Mouse (Mus musculus): ENCODE results near the gene Stat6.

DNA sequence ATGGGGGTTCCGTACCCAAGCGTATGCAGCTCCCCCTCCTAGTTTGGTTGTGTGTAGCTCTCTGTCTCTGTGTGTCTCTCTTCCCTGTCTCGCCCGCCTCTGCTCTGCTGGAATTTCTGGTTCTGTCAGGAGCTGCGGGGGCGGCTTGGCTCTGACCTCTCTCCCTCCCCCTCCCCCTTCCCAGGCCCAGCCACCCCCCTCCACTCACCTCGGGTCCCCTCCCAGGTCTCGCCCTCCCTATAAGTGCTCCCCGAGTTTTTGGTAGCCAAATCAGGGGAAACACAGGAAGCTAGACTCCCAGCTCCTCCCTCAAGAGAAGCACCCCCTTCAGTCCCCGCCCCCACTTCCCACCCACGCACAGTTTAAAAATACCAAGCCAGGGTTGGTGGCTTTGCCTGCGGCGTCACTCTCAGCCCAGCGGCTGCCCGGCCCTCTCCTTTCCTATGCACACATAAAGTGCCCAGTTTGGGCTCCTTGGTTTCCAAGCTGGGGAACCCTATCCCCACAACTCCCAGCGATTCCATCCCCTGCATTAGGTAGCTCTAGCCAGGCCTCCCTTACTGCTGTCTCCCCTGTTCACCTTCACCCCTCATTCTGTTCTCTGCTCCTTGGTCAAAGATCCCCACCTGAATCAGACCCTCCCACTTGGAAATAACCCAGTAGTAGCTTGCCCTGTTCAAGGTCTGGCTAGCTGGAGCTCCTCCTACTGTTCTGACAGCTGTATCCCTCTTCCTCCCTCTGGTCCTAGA lies 19.3 kb downstream of the Stat6 start:
- TF ChIP-seq CTCF (IDR thresholded peaks at IDR 0.05; ENCODE audit: extremely low read depth, insufficient read depth, low read length) (no peak), POLR2A (IDR thresholded peaks at IDR 0.05; ENCODE audit: extremely low read depth, insufficient read depth, low read length) (0 out of 2 replicates have a peak, but pooled peaks have one; percentile 38)
